Mouse (Mus musculus): ENCODE data around the gene Tpm4.

Tpm4 gene

DNA sequence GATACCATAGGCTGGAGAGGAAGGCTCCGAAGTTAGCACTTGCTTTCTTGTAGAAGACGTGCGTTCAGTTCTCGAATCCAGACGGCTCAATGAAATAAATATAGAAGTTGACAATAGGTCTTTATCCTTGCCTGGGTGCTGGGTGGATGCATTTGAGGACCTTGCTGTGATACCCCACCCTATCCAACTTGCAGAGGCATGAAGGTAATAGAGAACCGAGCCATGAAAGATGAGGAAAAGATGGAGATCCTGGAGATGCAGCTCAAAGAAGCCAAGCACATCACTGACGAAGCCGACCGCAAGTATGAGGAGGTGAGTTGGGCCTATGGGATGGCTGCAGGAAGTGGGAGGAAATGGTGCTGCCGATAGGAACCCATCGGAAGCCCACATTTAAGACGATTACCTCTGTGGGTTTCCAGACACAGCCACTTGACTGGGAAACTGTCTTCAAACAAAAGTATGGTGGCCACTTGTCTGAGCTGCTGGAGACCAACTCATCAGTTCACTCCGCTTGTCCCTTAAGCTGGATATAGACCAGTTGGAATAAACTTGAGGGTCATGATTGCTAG is 8.6 kb downstream of the Tpm4 start:
- DNase-seq: no peak

DNA sequence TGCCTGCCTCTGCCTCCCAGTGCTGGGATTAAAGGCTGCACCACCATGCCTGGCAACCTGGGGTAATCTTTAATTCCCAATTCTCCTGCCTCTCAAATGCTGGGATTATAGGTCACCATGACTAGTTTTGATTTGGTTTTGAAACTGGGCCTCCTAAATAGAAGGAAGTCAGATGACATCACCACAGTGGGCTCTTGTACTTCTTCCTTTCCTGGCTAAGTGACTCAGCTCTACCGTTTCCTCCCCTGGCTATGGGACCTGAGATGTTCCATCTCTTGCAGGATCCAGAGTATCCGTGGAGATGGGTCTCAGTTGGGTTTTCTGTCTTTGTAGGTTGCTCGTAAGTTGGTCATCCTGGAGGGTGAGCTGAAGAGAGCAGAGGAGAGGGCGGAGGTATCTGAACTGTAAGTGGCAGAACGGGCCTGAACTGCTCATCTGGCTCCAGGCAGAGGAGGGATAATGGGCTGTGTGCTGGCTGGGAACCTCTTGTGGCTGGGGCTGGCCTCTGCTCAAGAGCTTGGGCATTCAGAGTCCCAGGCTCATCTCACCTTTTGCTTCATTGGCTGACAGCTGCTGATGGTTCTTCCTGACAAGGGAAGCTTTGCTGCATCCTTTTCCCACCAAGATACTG is 9.7 kb downstream of the Tpm4 start:
- DNase-seq: no peak

DNA sequence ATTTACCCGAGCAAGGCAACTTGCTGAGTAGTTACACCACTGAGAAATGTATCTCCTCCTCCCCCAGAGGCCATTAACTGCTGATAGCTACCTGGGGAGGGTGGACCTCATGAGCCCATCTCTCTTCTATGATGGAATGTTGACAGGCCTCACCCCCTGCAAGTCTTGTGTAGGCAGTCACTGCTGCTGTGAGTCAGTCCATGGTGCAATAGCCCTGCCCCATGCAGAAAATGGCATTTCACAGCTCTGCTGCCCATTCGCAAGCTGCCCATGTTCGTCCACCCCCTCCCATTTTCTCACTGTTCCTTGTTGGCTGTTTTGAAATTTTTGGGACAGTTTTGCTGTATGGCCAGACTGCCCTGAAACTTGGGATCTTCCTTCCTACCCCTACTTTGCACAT is 10.7 kb downstream of the Tpm4 start:
- DNase-seq: no peak

DNA sequence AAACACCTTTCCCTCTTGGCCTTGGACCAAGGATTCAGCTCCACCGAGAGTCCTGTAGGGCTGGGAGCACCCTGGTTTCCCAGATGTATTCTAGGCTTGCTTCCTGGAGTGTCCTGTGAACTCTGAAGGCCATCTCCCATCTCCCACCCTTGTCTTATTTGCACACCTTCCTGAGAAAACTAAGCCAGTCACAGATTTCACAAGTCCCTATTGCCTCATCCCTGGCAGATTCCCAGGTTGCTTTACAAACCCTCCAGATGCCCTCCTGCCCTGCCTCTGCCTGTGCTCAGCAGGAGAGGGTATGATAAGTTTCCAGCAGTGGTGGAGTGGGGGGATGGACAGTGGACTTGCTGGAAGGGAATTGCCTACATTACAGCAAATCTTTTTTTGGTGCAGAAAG is 11.3 kb downstream of the Tpm4 start:
- DNase-seq: no peak

DNA sequence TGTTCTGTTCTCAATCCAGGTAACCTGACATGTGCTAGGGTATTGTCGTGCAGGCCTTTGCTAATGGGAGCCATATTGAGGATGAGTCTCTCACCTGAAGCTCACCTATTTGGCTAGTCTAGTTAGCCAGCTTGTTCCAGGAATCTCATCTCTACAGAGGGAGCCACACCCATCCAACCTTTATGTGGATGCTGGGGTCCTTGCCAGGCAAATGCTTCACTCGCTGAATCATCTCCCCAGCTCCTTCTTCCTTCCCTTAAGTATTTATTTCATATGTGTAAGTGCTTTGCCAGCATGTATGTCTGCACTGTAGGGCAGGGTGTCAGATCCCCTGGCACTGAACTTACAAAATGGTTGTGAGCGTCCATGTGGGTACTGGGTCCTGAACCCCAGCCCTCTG is 11.8 kb downstream of the Tpm4 start:
- DNase-seq: no peak

DNA sequence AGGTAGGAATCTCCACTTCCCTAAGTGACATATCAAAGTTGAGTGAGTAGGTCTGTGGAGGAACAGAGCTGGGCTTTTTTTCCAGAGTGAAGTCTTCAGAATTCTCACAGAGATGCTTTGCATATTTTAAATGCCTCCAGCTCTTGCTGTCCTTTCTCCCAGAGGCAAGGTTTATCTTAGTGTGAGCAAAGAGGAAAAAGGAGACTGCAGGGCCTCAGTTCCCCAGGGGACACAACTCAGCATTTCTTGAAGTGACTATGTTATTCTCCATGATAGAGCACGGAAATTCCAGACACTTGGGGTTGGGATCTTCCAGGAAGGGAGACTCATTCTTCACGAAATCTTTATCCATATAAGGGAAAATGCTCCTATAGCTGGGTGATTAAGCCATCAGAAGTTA is 12.5 kb downstream of the Tpm4 start:
- no peak for DNase-seq

DNA sequence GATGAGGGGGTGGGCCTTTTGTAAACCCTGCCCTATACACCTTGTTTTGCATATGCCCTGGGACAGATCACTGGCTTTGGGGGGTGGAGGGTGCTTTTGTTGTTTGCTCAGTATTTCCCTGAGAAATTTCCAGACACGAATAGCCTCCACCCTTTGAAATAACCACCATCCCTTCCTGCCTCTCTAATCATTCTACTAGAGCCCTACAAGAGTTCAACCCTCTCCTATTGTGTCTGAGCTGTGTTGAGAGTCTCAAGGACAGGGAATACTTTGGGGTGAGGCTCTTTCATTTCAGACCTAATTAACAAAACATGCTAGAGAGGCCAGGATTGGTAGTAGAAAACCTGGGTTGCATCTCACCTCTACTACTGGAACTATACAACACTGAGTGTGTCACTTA is 14.3 kb downstream of the Tpm4 start:
- DNase-seq: no peak

DNA sequence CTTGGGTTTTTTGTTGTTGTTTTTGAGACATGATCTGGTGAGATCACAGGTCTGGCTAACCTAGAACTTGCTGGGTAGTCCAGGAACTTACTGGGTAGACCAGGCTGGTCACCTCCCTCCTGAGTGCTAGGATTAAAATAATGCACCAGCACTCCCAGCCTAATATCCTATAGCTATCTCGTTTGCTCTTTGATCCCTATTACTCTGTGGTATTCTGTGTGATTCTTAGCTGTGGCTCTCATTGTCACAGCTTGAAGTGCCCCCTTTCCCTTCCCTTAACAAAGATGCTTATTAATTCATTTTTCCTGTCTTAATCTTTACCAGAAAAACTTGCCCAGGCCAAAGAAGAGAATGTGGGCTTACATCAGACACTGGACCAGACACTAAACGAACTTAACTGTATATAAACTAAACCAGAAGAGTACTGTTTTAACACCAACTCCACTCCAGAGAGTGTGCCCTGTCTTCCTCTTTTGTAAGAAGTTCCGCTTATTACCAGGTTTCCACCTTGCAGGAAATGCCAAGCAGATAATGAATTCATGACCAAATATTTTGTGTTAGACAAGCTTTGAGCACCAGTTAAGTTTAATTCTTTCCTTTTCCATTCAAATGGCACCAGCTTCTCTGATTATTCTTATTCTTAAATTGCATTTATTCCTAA is 16.8 kb downstream of the Tpm4 start:
- no peak for DNase-seq

DNA sequence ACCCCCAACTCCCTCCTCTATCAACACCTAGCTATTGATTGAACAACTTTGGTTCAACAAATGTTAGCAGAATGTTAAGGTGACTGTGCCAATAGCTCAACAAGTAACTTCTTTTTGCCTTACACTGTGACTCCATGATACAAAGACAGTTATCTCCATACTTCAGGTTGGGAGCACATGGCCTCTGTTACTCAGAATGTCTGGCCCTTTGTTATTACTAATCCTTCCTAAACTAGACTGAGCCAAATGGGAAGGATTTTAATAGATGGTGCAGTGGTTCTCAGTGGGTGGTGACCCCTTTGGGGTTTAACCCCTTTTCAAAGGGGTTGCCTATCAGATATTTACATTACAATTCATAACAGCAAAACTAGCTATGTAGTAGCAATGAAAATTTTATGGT is 18.6 kb downstream of the Tpm4 start:
- no peak for DNase-seq

DNA sequence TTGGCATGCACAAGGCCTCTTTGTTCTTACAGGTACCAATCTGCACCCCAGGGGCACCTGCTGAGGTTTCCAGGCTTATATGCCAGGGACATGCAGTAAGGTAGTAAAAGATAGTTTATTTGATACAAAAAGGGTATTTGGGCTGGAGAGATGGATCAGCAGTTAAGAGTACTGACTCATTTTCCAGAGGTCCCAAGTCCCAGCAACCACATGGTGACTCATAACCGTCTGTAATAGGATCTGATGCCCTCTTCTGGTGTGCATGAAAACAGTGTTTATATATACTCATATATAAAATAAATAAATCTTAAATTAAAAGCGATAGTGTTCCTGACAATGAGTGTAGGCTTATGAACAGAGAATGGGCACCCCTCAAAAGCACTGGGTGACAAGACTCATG is 23.3 kb downstream of the Tpm4 start:
- DNase-seq: no peak

DNA sequence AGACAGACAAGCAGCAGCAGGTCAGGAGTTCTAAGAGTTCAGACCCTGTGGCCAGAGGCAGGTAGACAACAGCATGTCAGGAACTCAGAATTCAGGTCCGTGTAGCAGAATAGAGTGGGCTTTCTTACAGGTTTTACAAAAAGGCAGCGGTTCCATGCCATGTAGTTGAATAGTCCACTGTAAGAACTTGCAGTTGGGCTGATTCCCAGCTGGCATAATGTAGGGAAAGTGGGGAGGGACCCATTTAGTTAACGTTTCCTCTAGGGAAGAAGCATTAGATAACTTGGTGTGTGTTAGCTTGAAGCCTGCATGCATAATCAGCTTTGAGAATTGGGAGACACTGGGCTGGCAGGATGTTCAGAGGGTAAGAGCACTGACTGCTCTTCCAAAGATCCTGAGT is 24.0 kb downstream of the Tpm4 start:
- peak; percentile 21 for DNase-seq

DNA sequence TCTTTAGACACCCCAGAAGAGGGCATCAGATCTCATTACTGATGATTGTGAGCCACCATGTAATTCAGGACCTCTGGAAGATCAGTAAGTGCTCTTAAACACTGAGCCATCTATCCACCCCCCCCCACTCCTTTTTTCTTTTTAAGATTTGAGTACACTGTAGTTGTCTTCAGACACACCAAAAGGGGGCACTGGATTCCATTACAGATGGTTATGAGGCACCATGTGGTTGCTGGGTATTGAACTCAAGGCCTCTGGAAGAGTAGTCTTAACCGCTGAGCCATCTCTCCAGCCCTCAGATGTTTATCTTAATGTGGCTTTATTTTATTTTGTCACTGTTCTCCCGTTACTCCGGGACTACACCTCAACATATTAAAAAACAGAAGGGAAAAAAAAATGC is 25.2 kb downstream of the Tpm4 start:
- DNase-seq: peak; percentile 32

DNA sequence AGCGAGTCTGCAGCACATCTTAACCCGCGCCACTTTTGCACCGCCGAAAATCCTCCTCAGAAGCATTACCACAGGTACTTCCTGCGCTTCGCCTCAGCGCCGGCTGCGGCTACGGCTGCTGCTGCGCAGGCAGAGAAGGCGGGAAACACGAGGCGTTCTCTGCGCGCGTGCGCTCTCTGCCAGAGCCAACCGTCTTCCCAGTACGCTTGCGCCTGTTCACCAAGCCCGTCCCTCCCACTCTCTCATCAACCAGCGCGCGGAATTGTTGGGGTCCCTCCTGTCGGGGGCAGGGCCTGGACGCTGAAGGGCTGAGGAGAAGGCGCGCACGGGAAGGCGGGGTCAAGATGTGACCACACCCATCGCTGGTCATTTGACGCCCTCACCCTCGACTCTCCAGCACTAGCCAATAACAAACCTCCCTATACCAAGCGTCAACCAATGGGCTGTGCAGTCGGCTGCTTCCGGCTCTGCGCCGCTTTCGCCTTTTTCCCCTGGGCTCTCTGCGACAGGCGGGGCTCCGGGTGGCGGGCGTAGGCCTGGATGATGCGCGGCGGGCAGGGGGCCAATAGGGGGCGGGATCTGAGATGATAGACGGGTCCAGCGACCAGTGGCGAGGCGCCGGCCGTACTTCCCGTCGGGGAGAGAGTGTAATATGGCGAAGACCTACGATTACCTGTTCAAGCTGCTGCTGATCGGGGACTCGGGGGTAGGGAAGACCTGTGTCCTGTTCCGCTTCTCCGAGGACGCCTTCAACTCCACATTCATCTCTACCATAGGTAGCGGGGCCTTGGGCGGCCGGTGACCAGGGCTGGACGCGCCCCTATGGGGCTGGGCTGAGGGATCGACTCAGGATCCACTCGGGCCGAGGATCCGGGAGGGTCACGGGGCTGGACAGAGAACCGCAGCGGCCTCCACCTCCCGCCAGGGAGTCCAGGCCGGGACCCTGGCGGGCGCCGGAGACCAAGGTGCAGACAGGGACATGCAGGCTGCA is 26.2 kb downstream of the Tpm4 start, which contains the start of gene Rab8a:
Rab8a (plus strand) TSS at position 494 of the 991 bp plus-strand sequence.
- DNase-seq: peak; percentile 100

DNA sequence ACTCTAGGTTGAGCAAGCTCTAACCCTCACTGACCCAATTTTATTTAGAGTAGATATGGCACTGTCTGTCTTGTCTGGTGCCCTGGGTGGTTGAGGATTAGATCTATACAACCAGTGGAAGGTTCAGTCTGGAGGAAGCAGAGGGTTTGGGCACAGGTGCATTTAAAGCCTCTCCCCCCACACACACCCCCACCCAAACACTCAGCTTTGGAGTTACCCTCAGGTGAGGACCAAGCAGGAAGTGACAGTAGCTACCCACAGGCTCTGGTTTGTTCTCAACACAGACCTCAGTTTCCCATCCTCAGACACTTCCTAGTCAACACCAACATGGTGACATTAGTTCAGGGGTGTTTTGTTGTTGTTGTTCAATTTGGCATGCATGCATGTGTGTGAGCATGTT is 28.0 kb downstream of the Tpm4 start:
- no peak for DNase-seq

DNA sequence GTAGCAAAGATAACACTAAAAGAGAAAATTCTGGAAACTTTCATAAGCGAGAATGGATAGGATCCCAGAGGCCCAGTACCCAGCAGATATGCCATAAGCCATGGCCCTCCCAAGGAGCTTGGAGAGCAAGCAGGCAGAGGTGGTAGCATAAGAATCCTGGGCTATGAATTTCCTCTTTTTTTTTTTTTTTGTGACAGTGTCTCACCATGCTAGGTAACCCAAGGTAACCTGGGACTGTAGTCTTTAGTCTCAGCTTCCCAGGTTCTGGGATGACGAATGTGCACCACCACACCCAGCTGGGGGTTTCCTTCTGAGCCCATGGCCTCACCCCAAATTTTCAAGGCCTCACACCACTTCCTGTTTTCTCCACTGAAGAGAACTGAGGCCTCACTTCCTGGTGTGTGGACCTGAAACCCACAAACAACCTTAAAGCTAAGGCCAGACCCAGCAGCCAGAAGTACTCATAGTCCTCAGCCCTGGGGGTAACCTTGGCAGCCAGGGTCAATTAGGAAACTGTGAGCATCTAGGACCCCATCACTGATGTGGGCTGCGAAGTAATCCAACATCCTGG is 34.4 kb downstream of the Tpm4 start:
- no peak for DNase-seq

DNA sequence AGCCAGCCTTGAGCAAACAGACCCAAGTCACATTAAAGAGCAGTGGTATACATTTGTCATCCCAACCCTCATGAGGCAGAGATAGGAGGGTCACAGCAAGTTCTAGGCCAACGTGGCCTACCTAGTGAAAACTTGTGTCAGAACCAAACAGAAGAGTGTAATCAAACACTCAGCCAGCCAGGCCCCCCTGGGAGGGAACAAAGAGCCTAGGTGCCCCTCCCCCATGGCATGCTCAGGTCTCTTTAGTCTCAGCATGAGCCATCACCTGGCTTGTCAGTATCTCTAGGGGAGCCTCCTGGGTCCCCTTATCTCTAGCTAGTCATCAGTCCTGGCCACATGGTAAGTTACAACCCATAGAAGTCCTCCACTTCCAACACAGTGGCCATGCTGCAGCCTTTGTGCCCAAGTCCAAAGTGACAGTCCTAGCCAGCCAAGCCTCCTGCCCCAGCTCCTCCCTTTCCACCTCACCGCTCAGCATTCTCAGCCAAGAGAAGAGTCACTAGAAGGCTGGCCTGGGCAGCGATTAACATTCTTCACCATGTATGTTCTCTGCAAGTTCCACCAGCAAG is 35.0 kb downstream of the Tpm4 start:
- no peak for DNase-seq

DNA sequence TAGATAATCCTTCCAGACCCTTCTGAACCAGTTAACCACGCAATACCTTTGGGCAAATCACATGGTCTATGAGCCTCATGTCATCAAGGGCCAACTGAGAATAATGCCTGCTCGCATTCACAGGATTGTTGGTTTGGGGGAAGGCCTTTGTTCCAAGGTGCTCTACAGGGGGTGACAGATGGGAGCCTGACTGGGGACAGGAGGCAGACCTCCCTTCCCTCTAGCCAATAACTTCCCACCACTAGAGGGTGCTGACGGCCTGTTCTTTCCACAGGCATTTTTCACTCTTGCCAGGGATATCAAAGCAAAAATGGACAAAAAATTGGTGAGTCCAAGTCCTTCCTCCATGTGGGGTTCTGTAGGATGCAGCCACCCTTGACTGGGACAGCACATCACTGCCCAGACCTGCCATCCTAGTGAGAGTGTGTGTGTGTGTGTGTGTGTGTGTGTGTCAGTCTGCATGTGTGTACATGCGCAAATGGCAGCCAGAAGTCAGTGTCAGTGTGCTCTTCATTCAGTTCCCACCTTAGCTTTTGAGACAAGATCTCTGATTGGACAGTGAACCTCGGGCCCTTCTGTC is 42.7 kb downstream of the Tpm4 start:
- peak; percentile 75 for DNase-seq

DNA sequence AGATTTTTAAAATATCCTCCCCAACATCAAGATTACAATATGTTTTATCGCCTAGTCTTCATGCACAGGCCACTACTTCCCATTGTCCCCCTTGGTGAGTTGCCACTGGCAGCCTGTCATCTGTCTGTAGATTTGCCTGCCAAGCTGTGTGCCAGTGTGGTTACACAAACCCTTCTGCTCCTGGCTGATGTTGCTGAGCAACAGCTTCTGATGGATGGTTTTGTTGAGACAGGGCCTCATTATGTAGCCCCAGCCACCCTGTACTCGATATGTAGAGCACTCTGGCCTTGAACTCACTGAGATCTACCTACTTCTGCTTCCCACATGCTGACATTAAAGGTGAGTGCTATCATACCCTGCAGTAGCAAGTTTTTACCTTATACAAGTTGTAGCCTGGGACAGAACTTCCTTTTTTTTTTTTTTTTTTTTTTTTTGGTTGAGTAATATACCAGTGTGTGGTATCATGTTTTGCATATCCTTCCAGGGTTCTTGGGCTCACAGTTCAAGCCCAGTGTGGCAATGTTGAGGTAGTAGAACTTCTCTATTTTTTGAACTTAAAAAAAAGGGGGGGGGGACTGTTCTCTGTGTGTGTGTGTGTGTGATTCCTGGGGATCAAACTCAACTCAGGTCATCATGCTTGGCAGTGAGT is 48.9 kb downstream of the Tpm4 start:
- no peak for DNase-seq

DNA sequence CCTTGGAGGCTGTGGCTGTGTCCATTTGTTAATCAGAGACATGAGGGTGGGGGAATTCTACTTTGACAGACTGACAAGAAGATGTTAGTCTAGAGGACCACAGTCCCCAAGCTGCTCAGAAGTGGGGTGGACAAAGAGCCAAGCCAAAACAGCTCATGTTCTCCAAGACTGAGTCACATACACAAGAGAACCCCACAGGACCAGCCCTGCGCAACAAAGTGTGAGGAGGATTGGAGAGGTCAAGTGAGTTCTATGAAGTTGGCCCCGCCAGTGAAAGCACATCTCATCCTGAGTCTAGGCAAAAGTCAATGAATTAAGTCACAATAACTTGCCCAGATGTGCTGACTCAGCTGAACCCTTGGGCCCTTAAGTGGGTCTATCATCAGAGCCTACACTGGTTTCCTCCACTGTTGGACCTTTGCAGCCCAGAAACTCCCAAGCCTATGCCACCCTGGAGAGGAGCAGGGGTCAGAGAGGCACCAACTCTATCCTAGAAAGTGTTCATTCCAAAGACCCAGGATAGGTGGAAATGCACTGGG is 53.1 kb downstream of the Tpm4 start:
- DNase-seq: no peak

DNA sequence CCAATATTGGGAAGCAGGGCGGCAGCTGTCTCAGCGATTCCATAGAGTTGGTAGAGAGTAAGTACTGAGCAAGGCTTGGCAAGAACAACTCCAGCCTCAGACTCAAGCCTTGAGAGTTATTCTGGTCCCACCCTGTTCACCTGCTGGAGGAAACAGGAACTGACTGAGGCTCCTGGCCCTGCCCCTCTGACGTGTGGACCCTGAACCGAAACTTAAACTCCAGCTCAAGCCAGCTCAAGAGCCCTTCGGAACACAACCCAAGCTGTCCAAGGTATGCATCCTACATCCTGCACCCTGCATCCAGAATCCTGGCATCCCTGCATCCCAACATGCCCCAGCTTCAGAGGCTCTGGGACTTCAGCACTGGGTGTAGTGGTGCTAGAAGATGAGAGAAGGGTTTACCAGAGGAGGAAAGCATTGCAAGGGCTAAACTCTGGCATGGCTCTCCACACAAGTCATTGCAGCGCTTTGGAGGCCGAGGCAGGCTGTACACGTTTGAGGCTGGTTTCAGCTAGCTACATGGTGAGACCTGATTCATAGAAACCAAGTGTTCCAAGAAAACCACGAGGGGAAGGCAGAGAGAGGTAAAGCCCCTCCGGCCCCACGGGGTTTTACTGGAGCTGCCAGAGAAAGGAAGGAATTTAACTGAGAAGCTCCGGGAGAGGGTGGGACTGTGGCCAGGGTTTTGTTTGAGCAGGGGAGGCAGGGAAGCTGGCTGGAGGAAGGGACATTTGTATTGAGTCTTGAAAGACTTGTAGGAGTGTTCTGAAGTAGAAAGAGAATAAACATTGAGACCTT is 54.8 kb downstream of the Tpm4 start, which contains the start of gene Hsh2d:
Hsh2d (plus strand) TSS at position 222 of the 798 bp plus-strand sequence.
- no peak for DNase-seq

DNA sequence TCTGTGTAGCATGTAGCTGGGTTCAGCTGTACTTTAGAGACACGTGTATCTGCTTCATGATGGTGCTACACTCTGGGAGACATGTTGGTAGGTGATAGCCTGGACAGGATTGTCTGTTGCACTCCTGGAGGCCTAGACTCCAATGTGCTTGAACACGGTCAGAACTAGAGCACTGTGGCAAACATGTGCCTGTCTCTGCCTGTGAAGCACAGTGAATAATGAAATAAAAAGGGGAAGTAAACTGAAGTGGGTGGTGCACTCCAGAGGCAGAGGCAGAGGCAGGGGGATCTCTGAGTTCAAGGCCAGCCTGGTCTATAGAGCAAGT is 55.4 kb downstream of the Tpm4 start:
- DNase-seq: no peak

All from cerebellum, adult 11-12 months (tissue).